Mouse (Mus musculus): Measurements from ENCODE around the gene Nip7. TPM values are rescaled to one million over a fixed set of nuclear protein-coding genes. Genes with fewer than 3 reads are reported as not detected.

Nip7 gene
- polyA plus RNA-seq, 1 experiment from 2014 or later, result 75.3 TPM

DNA sequence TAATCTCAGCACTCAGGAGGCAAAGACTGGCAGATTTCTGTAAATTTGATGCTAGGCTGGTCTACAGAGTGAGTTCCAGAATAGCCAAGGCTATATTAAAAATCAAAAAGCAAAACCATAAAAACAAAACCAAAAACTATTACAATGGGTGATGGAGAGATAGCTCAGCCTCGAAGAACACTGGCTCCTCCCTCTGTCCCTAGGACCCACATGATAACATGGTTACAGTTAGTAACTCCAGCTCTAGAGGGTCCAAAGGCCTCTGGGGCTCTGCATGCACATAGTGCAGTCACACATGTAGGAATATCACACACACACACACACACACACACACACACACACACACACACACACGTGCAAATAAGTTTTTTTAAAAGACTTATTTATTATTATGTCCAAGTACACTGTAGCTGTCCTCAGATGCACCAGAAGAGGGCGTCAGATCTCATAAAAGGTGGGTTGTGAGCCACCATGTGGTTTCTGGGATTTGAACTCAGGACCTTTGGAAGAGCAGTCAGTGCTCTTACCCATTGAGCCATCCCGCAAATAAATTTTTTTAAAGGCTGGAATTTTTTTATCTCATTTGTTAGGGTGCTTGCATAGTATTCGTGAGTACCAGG is 53.2 kb downstream of the Nip7 start:
- H3K36me3 ChIP-seq (ENCODE audit: control insufficient read depth, insufficient read depth, low read length), result no peaks in the 10 kb centered on the region
- no peak for ATAC-seq (ENCODE audit: low read depth)
- H3K27ac ChIP-seq (ENCODE audit: low read length), result no peak overlapping the region
- H3K27me3 ChIP-seq (ENCODE audit: control insufficient read depth, insufficient read depth, low read depth, low read length), result no peaks in the 10 kb centered on the region
- H3K9me3 ChIP-seq (ENCODE audit: control insufficient read depth, low read length), result no peaks in the 10 kb centered on the region
- H3K4me1 ChIP-seq (replicated peaks; ENCODE audit: control insufficient read depth, insufficient read depth, low read length), result no peaks in the 10 kb centered on the region; the same call in none of the 2 replicates
- H3K4me3 ChIP-seq (ENCODE audit: low read length), result no peak overlapping the region
- no peak overlapping the region for H3K4me2 ChIP-seq (ENCODE audit: low read depth, low read length)
- H3K9ac ChIP-seq (ENCODE audit: low read length), result no peak overlapping the region
- WGBS, result 66% methylated on average over 5 of the region's 5 CpGs

Small RNA genes within 50 kb of the gene (microRNA-seq; reads per million reads assigned to microRNA genes)
- gene Mir7075, result 0.99 reads per million

Other genes with a start within 250 kb of the Nip7 start
- 0.23 and 0.24 TPM in 2 replicates for gene Has3, start 186.6 kb upstream of the Nip7 start, polyA plus RNA-seq (2015; fragmentation: Nextera tagmentation; extraction: Ambion mirVana)
- gene Utp4, start 163.2 kb upstream of the Nip7 start, polyA plus RNA-seq (2015; fragmentation: Nextera tagmentation; extraction: Ambion mirVana), result 54.4 and 59.7 TPM in 2 replicates
- 15.0 and 15.7 TPM in 2 replicates for gene Sntb2, start 121.1 kb upstream of the Nip7 start, polyA plus RNA-seq (2015; fragmentation: Nextera tagmentation; extraction: Ambion mirVana)
- gene Vps4a, start 25.7 kb upstream of the Nip7 start, polyA plus RNA-seq (2015; fragmentation: Nextera tagmentation; extraction: Ambion mirVana), result 65.3 and 68.9 TPM in 2 replicates
- 32.7 and 35.5 TPM in 2 replicates for gene Pdf, start 8.3 kb upstream of the Nip7 start, polyA plus RNA-seq (2015; fragmentation: Nextera tagmentation; extraction: Ambion mirVana)
- gene Cog8, start 188 bp upstream of the Nip7 start, polyA plus RNA-seq (2015; fragmentation: Nextera tagmentation; extraction: Ambion mirVana), result 28.6 and 29.6 TPM in 2 replicates
- gene Tmed6, start 8.8 kb downstream of the Nip7 start, polyA plus RNA-seq (2015; fragmentation: Nextera tagmentation; extraction: Ambion mirVana), result 1.7 and 1.9 TPM in 2 replicates
- gene Terf2, start 39.7 kb downstream of the Nip7 start, polyA plus RNA-seq (2015; fragmentation: Nextera tagmentation; extraction: Ambion mirVana), result 16.8 and 18.4 TPM in 2 replicates
- gene Cyb5b, start 93.8 kb downstream of the Nip7 start, polyA plus RNA-seq (2015; fragmentation: Nextera tagmentation; extraction: Ambion mirVana), result 76.5 and 84.0 TPM in 2 replicates
- gene Nfat5, start 236.6 kb downstream of the Nip7 start, polyA plus RNA-seq (2015; fragmentation: Nextera tagmentation; extraction: Ambion mirVana), result 11.1 and 13.3 TPM in 2 replicates

Data from lung, embryonic 16.5 days (tissue).